Mouse (Mus musculus) inflammation-experienced regulatory T-cells, adult 6 months (primary cell): ENCODE measurements around the gene Vmn2r84. TPM values are rescaled to one million over a fixed set of nuclear protein-coding genes. Genes with fewer than 3 reads are reported as not detected.
"Not testable (repeated sequence)": the region's sequence is repeated elsewhere in the genome, so short reads cannot be mapped to it uniquely, and the experiment has no call there.

Source experiments
- ATAC-seq: one replicate; pipeline ENCODE4 v1.8.0; 2017
- polyA plus RNA-seq, 3 experiments: library from polyadenylated mRNA; unstranded; fragments of 100-300 nt; shearing (Covaris generic); gene quantifications; one replicate each; pipeline ENCODE4 v1.2.1; 2017

Vmn2r84 gene
- 1 to 10 TPM; 1.2 to 2.5 (median 2.2) TPM for polyA plus RNA-seq

- no peak for ATAC-seq
These were observed at the start of gene Vmn2r84 for GRCm38 (mm10) chr10:130394232-130394631. Gene Vmn2r84 (minus strand): TSS chr10:130394332.

- ATAC-seq: not testable (repeated sequence)
These were observed 40.2 kb upstream of the Vmn2r84 start for GRCm38 (mm10) chr10:130434185-130434898.

- ATAC-seq: not testable (repeated sequence)
These were observed 35.5 kb upstream of the Vmn2r84 start, which contains the start of gene Vmn2r85 for GRCm38 (mm10) chr10:130429603-130430002. Gene Vmn2r85 (minus strand): TSS chr10:130429703.

GRCm38 (mm10) chr10:130422368-130422767 lies 28.2 kb upstream of the Vmn2r84 start:
- not testable (repeated sequence) for ATAC-seq

- no peak for ATAC-seq
These were observed 26.3 kb upstream of the Vmn2r84 start for GRCm38 (mm10) chr10:130420401-130420800.

- ATAC-seq: not testable (repeated sequence)
These were observed 25.8 kb upstream of the Vmn2r84 start for GRCm38 (mm10) chr10:130419954-130420353.

- not testable (repeated sequence) for ATAC-seq
These were observed 22.2 kb upstream of the Vmn2r84 start for GRCm38 (mm10) chr10:130416352-130416751.

GRCm38 (mm10) chr10:130412167-130412698 lies 18.1 kb upstream of the Vmn2r84 start:
- ATAC-seq: not testable (repeated sequence)

GRCm38 (mm10) chr10:130375145-130375544 lies 19.0 kb downstream of the Vmn2r84 start:
- ATAC-seq: no peak

GRCm38 (mm10) chr10:130372491-130373173 lies 21.5 kb downstream of the Vmn2r84 start:
- no peak for ATAC-seq

- ATAC-seq: no peak
These were observed 22.5 kb downstream of the Vmn2r84 start for GRCm38 (mm10) chr10:130371644-130372043.

GRCm38 (mm10) chr10:130370005-130370682 lies 24.0 kb downstream of the Vmn2r84 start:
- ATAC-seq: no peak

- no peak for ATAC-seq
These were observed 25.7 kb downstream of the Vmn2r84 start for GRCm38 (mm10) chr10:130368384-130368783.

- no peak for ATAC-seq
These were observed 29.4 kb downstream of the Vmn2r84 start for GRCm38 (mm10) chr10:130364766-130365165.

- peak; percentile 63 for ATAC-seq
These were observed 30.5 kb downstream of the Vmn2r84 start for GRCm38 (mm10) chr10:130363438-130364164.

- ATAC-seq: peak; percentile 84
These were observed 50.1 kb downstream of the Vmn2r84 start for GRCm38 (mm10) chr10:130344056-130344455.

GRCm38 (mm10) chr10:130340050-130340449 lies 54.1 kb downstream of the Vmn2r84 start:
- ATAC-seq: not testable (repeated sequence)

- ATAC-seq: no peak
These were observed 56.6 kb downstream of the Vmn2r84 start for GRCm38 (mm10) chr10:130337581-130337980.

- ATAC-seq: peak; percentile 83
These were observed 57.7 kb downstream of the Vmn2r84 start for GRCm38 (mm10) chr10:130336385-130336784.

- peak; percentile 80 for ATAC-seq
These were observed 63.4 kb downstream of the Vmn2r84 start for GRCm38 (mm10) chr10:130330711-130331110.
